Mouse (Mus musculus) ES-Bruce4 (cell line): ENCODE measurements at regions not wholly inside any gene's neighbourhood (a gene's known extent, or its start where the extent isn't known, plus 50 kb on each side); places are given as distances from the start of the nearest gene placed in this dataset.

Experiments used
- CTCF ChIP-seq: IDR thresholded peaks from one replicate; pipeline ENCODE4 v1.8.1; 2011; ENCODE audit warnings: low read depth, low read length
- POLR2A ChIP-seq: IDR thresholded peaks from one replicate; pipeline ENCODE4 v1.8.1; 2011; ENCODE audit warnings: low read length; ENCODE audit not compliant: insufficient read depth

DNA sequence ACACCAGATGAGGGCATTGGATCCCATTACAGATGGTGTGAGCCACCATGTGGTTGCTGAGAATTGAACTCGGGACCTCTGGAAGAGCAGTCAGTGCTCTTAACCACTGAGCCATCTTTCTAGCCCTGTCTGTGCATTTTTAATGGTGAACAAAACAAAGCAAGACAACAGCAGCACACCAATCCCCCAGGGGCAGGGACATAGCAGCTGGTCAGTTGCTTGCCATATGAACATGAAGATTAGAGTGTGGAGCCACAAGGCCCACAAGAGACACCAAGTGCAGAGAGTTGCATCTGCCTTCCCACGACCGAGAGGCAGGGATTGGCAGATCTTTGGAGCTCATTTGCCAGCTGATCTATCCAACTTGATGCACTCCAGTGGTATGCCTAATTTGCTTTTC, 96.7 kb downstream of the Kcnrg start:
- no peak for TF ChIP-seq CTCF
- no peak for TF ChIP-seq POLR2A
